ENCODE assay signal across 13 mouse cellular contexts in the genomic region with DNA sequence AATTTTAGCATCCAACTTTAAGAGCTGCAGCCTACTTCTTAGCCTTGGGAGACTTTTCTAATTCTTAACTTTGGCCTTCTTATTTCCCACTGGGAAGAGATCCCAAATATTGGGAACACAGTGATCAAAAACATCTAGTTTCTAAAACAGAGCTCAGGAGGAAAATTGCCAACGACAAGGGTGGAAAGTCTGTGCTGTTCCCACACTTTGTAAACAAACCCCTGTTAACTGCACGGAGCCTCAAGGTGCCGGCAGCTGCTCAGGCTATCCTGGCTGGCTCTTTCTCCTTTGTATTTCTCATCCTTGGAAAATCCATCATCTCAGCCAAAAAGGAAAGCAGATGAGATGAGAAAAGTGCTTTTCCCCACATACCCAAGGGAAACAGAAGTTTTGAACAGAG.
DNase-seq lines count a peak whose midpoint lies in the region; ATAC-seq and TF ChIP-seq lines count a peak whose summit lies in the region.
"Had no signal": no experiment of that assay in that cellular context is flagged by ENCODE, and none has a peak within 500 bp of the region (broad histone marks: within the 10 kb centered on the region; RNA-seq: fewer than 3 reads in every experiment).

No protein-coding gene starts in this region.

- WGBS in lung, adult 2 months, result 15% methylated on average over 3 of the region's 3 CpGs
- 52% methylated on average over 3 of the region's 3 CpGs for WGBS in hindbrain, embryonic 13.5 days

- no peak for TF ChIP-seq CTCF in lung, adult 2 months (IDR thresholded peaks at IDR 0.05; ENCODE audit: insufficient read depth, low read length)

- DNase-seq in cerebellum, adult 9-11 months, result peak; percentile 8
- peak; percentile 28 to 46 for DNase-seq in lung, adult 18-20 months
- DNase-seq in lung, adult 2 months, result no peak
- peak; percentile 73 for DNase-seq in gastrocnemius, postnatal 25 days
- peak; percentile 49 for DNase-seq in lung, postnatal 14 days
- no peak for DNase-seq in natural killer cell, adult 2 months (ENCODE audit: low spot score in 2 of 2)
- DNase-seq: cerebellum, adult 11-12 months; right cerebral cortex, postnatal 14 days had no signal

- H3K4me2 ChIP-seq in hindbrain, embryonic 13.5 days, result no peak overlapping the region
- H3K4me2 ChIP-seq: hindbrain, embryonic 12.5 days; limb, embryonic 13.5 days had no signal

- H3K4me3 ChIP-seq in lung, adult 2 months (replicated peaks; ENCODE audit: extremely low read depth, low read depth, low read length), result no peak overlapping the region
- no peak overlapping the region for H3K4me3 ChIP-seq in hindbrain, embryonic 13.5 days
- H3K4me3 ChIP-seq: hindbrain, embryonic 12.5 days; limb, embryonic 13.5 days had no signal

- no peaks in the 10 kb centered on the region for H3K9me3 ChIP-seq in hindbrain, embryonic 13.5 days
- H3K9me3 ChIP-seq: hindbrain, embryonic 12.5 days; limb, embryonic 13.5 days had no signal

- no peak for TF ChIP-seq POLR2A in lung, adult 2 months (IDR thresholded peaks at IDR 0.05; ENCODE audit: borderline replicate concordance, extremely low read depth, low read depth, low read length)

- H3K36me3 ChIP-seq in hindbrain, embryonic 13.5 days, result no peaks in the 10 kb centered on the region
- H3K36me3 ChIP-seq: hindbrain, embryonic 12.5 days; limb, embryonic 13.5 days had no signal

- H3K4me1 ChIP-seq in lung, adult 2 months (ENCODE audit: control insufficient read depth, insufficient read depth, low read length), result no peaks in the 10 kb centered on the region
- H3K4me1 ChIP-seq in hindbrain, embryonic 13.5 days (replicated peaks), result peaks cover 3% of the 10 kb centered on the region; the same call in 1 of the 2 replicates
- H3K4me1 ChIP-seq: hindbrain, embryonic 12.5 days; limb, embryonic 13.5 days had no signal

- H3K27me3 ChIP-seq in hindbrain, embryonic 13.5 days, result no peaks in the 10 kb centered on the region
- H3K27me3 ChIP-seq: hindbrain, embryonic 12.5 days; limb, embryonic 13.5 days had no signal

- H3K9ac ChIP-seq in hindbrain, embryonic 13.5 days, result no peak overlapping the region
- H3K9ac ChIP-seq: hindbrain, embryonic 12.5 days; limb, embryonic 13.5 days had no signal

- no peak overlapping the region for H3K27ac ChIP-seq in hindbrain, embryonic 13.5 days
- H3K27ac ChIP-seq: hindbrain, embryonic 12.5 days; kidney, postnatal 0 days; limb, embryonic 13.5 days had no signal

- no peak for ATAC-seq in cerebellum, adult (ENCODE audit: insufficient number of reproducible peaks, low FRiP score, low TSS enrichment)
- no peak for ATAC-seq in hindbrain, embryonic 13.5 days (ENCODE audit: low FRiP score)

Comparison
In these comparisons a context has a peak if more than half of its experiments do, and no peak if none do; other contexts are left out.
1. DNase-seq: peak in cerebellum, adult 9-11 months (single experiment), lung, adult 18-20 months (2 of 2), gastrocnemius, postnatal 25 days (single experiment) and lung, postnatal 14 days (single experiment); none in lung, adult 2 months (single experiment) and natural killer cell, adult 2 months (0 of 2).